Mouse (Mus musculus): Measurements from ENCODE around the gene Serinc5. TPM values are rescaled to one million over a fixed set of nuclear protein-coding genes. Genes with fewer than 3 reads are reported as not detected.
A peak's percentile ranks its signal among the peaks of the same experiment; 100 is the strongest.

The Serinc5 gene
- polyA plus RNA-seq (2014; fragmentation: Nextera tagmentation; extraction: Ambion mirVana), result 11.0 and 12.6 TPM in 2 replicates

GRCm38 (mm10) chr13:92610311-92611221, at the start of gene Serinc5:
Gene Serinc5 (plus strand): TSS chr13:92611091.
- WGBS, result 1% methylated on average over 55 of the region's 55 CpGs
- H3K9ac ChIP-seq (ENCODE audit: low read length), result peak within 1 kb of the TSS; percentile 90
- peak within 1 kb of the TSS; percentile 95 to 97 for H3K27ac ChIP-seq (replicated peaks in 1 of 2; ENCODE audit: control insufficient read depth in 1 of 2, insufficient read depth in 1 of 2, low read depth in 2 of 2, low read length in 2 of 2)
- peak within 1 kb of the TSS; percentile 95 for H3K4me2 ChIP-seq (ENCODE audit: low read length)
- no peaks in the 10 kb centered on the region for H3K27me3 ChIP-seq (ENCODE audit: control insufficient read depth, insufficient read depth, low read length)
- H3K4me1 ChIP-seq (ENCODE audit: control insufficient read depth in 2 of 2, insufficient read depth in 2 of 2, low read length in 2 of 2), result peaks cover 8 to 16% of the 10 kb centered on the region in 2 experiments
- peak; percentile 99 for ATAC-seq (ENCODE audit: insufficient number of reproducible peaks, insufficient read depth, low FRiP score, low read depth)
- peak within 1 kb of the TSS; percentile 75 to 80 for H3K4me3 ChIP-seq (ENCODE audit: control insufficient read depth in 1 of 2, insufficient read depth in 1 of 2, low read depth in 1 of 2, low read length in 2 of 2)
- H3K9me3 ChIP-seq (ENCODE audit: control insufficient read depth, low read length), result no peaks in the 10 kb centered on the region
- H3K36me3 ChIP-seq (ENCODE audit: control insufficient read depth, insufficient read depth, low read length), result no peaks in the 10 kb centered on the region

- H3K27ac ChIP-seq (replicated peaks in 1 of 2; ENCODE audit: control insufficient read depth in 1 of 2, insufficient read depth in 1 of 2, low read depth in 2 of 2, low read length in 2 of 2), result no peak within 1 kb of the TSS
- H3K27me3 ChIP-seq (ENCODE audit: control insufficient read depth, insufficient read depth, low read length), result no peaks in the 10 kb centered on the region
- no peaks in the 10 kb centered on the region for H3K36me3 ChIP-seq (ENCODE audit: control insufficient read depth, insufficient read depth, low read length)
- no peaks in the 10 kb centered on the region for H3K9me3 ChIP-seq (ENCODE audit: control insufficient read depth, low read length)
- peaks cover 5 to 8% of the 10 kb centered on the region in 2 experiments for H3K4me1 ChIP-seq (ENCODE audit: control insufficient read depth in 2 of 2, insufficient read depth in 2 of 2, low read length in 2 of 2)
- no peak within 1 kb of the TSS for H3K4me2 ChIP-seq (ENCODE audit: low read length)
- no peak within 1 kb of the TSS for H3K4me3 ChIP-seq (ENCODE audit: control insufficient read depth in 1 of 2, insufficient read depth in 1 of 2, low read depth in 1 of 2, low read length in 2 of 2)
- H3K9ac ChIP-seq (ENCODE audit: low read length), result no peak within 1 kb of the TSS
- no peak for ATAC-seq (ENCODE audit: insufficient number of reproducible peaks, insufficient read depth, low FRiP score, low read depth)
Observed at GRCm38 (mm10) chr13:92576072-92576471, 34.8 kb upstream of the Serinc5 start, which contains the start of gene Spz1. Gene Spz1 (minus strand): TSS chr13:92576172.

DNA sequence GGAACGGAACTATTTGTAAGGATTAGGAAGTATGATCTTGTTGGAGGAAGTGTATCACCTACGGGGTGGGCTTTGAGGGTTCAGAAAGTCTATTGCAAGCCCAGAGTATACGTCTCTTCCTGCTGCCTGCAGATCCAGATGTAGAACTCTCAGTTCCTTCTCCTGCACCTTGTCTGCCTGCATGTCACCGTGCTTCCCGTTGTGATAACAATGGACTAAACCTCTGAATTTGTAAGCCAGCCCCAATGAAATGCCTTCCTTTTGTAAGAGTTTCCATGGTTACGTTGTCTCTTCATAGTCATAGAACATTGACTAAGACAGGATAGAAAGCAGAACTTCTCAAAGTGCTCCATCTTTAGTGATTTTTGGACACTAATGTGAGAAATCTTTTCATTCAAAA, 34.2 kb upstream of the Serinc5 start:
- H3K4me1 ChIP-seq (ENCODE audit: control insufficient read depth in 2 of 2, insufficient read depth in 2 of 2, low read length in 2 of 2), result peaks cover 5 to 8% of the 10 kb centered on the region in 2 experiments
- no peak overlapping the region for H3K4me2 ChIP-seq (ENCODE audit: low read length)
- H3K4me3 ChIP-seq (ENCODE audit: control insufficient read depth in 1 of 2, insufficient read depth in 1 of 2, low read depth in 1 of 2, low read length in 2 of 2), result no peak overlapping the region
- ATAC-seq (ENCODE audit: insufficient number of reproducible peaks, insufficient read depth, low FRiP score, low read depth), result no peak
- WGBS, result 48% methylated on average over 6 of the region's 6 CpGs
- H3K9me3 ChIP-seq (ENCODE audit: control insufficient read depth, low read length), result no peaks in the 10 kb centered on the region
- no peak overlapping the region for H3K27ac ChIP-seq (replicated peaks in 1 of 2; ENCODE audit: control insufficient read depth in 1 of 2, insufficient read depth in 1 of 2, low read depth in 2 of 2, low read length in 2 of 2)
- H3K9ac ChIP-seq (ENCODE audit: low read length), result no peak overlapping the region
- no peaks in the 10 kb centered on the region for H3K36me3 ChIP-seq (ENCODE audit: control insufficient read depth, insufficient read depth, low read length)
- no peaks in the 10 kb centered on the region for H3K27me3 ChIP-seq (ENCODE audit: control insufficient read depth, insufficient read depth, low read length)

- WGBS, result 68% methylated on average over 4 of the region's 4 CpGs
Observed at GRCm38 (mm10) chr13:92578210-92578609, 32.7 kb upstream of the Serinc5 start.

DNA sequence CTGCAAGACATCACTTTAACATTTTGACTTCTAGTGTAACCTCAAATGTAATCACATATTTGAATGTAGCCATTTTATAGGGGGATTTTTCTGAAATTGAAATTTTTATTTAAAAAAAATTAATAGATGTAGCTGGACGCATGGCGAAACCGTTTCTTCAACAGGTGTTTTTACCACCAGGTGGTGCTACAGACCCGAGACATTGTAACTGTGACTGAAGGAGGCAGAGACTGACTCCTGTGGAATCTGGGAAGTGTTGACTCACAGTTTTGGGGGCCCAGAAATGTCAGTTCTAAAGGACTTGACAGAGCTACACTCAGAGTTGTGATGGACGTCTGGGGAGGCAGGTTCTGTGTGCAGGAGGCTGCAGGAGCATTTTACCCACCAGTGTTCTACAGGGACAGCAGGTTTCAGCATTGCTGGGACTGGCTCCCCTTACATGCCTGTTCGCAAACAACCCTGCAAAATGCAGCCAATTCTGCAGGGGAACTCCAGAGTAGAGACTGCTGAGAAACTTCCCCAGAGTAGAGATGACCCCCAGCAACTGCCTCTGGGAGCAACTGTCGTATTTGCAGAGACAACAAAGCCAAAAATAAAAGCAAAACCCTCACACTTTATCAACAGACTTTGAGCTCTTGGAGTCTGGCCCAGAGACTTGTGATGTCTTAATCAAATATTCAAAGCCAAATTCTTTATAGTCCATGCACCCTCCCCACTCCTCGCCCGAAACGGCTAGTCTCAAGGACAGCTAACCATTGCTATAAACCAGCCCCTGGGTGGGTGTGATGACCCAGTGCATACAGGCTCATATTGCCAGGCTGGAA, 30.5 kb upstream of the Serinc5 start:
- Histone ChIP-seq H3K4me1 (ENCODE audit: control insufficient read depth in 2 of 2, insufficient read depth in 2 of 2, low read length in 2 of 2) (peaks cover 5 to 8% of the 10 kb centered on the region in 2 experiments), H3K27me3 (ENCODE audit: control insufficient read depth, insufficient read depth, low read length) (no peaks in the 10 kb centered on the region), H3K4me2 (ENCODE audit: low read length) (peak overlapping the region; percentile 14), H3K9me3 (ENCODE audit: control insufficient read depth, low read length) (no peaks in the 10 kb centered on the region), H3K9ac (ENCODE audit: low read length) (no peak overlapping the region), H3K4me3 (ENCODE audit: control insufficient read depth in 1 of 2, insufficient read depth in 1 of 2, low read depth in 1 of 2, low read length in 2 of 2) (no peak overlapping the region), H3K27ac (replicated peaks in 1 of 2; ENCODE audit: control insufficient read depth in 1 of 2, insufficient read depth in 1 of 2, low read depth in 2 of 2, low read length in 2 of 2) (no peak overlapping the region), H3K36me3 (ENCODE audit: control insufficient read depth, insufficient read depth, low read length) (no peaks in the 10 kb centered on the region)
- no peak for ATAC-seq (ENCODE audit: insufficient number of reproducible peaks, insufficient read depth, low FRiP score, low read depth)
- WGBS, result 23% methylated on average over 10 of the region's 10 CpGs

More at GRCm38 (mm10) chr13:92578210-92578609, 32.7 kb upstream of the Serinc5 start:
- Histone ChIP-seq H3K9me3 (ENCODE audit: control insufficient read depth, low read length) (no peaks in the 10 kb centered on the region), H3K4me2 (ENCODE audit: low read length) (no peak overlapping the region), H3K36me3 (ENCODE audit: control insufficient read depth, insufficient read depth, low read length) (no peaks in the 10 kb centered on the region), H3K4me1 (ENCODE audit: control insufficient read depth in 2 of 2, insufficient read depth in 2 of 2, low read length in 2 of 2) (peaks cover 5 to 8% of the 10 kb centered on the region in 2 experiments), H3K9ac (ENCODE audit: low read length) (no peak overlapping the region), H3K27ac (replicated peaks in 1 of 2; ENCODE audit: control insufficient read depth in 1 of 2, insufficient read depth in 1 of 2, low read depth in 2 of 2, low read length in 2 of 2) (no peak overlapping the region), H3K27me3 (ENCODE audit: control insufficient read depth, insufficient read depth, low read length) (no peaks in the 10 kb centered on the region), H3K4me3 (ENCODE audit: control insufficient read depth in 1 of 2, insufficient read depth in 1 of 2, low read depth in 1 of 2, low read length in 2 of 2) (no peak overlapping the region)
- ATAC-seq (ENCODE audit: insufficient number of reproducible peaks, insufficient read depth, low FRiP score, low read depth), result no peak

DNA sequence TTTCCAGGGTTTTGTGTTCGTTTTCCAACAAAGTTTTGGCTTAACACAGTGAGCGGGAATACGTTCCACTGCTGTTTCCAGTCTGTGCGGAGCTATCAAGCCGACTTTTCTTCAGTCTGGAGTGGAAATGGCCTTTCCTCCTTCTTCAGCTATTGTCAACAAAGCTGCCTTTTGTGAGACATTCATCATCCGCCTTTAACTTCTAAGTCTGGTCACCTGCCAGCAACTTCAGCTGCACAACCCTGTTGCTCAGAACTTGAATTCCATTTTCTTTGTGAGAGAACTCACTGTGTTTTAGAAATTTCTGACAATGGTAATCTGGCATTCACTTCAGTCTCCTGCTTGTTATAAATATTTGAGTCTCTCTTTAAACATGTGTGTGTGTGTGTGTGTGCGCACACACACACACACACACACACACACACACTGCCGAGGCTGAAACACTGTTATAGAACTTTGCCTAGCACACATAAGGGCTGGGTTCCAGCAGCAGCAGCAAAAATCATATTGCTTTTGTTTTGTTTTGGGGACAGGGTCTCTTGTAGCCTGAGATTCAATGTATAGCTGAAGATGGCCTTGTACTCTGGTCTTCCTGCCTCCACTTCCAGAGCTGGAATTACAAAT, 26.7 kb upstream of the Serinc5 start:
- WGBS, result 59% methylated on average over 8 of the region's 8 CpGs
- no peak overlapping the region for H3K9ac ChIP-seq (ENCODE audit: low read length)
- H3K27ac ChIP-seq (replicated peaks in 1 of 2; ENCODE audit: control insufficient read depth in 1 of 2, insufficient read depth in 1 of 2, low read depth in 2 of 2, low read length in 2 of 2), result peak overlapping the region in 1 of 2 experiments; percentile 41; a peak in 1 of 4 replicates
- H3K4me3 ChIP-seq (ENCODE audit: control insufficient read depth in 1 of 2, insufficient read depth in 1 of 2, low read depth in 1 of 2, low read length in 2 of 2), result no peak overlapping the region
- H3K4me2 ChIP-seq (ENCODE audit: low read length), result no peak overlapping the region
- no peak for ATAC-seq (ENCODE audit: insufficient number of reproducible peaks, insufficient read depth, low FRiP score, low read depth)
- no peaks in the 10 kb centered on the region for H3K9me3 ChIP-seq (ENCODE audit: control insufficient read depth, low read length)
- H3K4me1 ChIP-seq (ENCODE audit: control insufficient read depth in 2 of 2, insufficient read depth in 2 of 2, low read length in 2 of 2), result peaks cover 5 to 8% of the 10 kb centered on the region in 2 experiments
- H3K27me3 ChIP-seq (ENCODE audit: control insufficient read depth, insufficient read depth, low read length), result no peaks in the 10 kb centered on the region
- no peaks in the 10 kb centered on the region for H3K36me3 ChIP-seq (ENCODE audit: control insufficient read depth, insufficient read depth, low read length)

DNA sequence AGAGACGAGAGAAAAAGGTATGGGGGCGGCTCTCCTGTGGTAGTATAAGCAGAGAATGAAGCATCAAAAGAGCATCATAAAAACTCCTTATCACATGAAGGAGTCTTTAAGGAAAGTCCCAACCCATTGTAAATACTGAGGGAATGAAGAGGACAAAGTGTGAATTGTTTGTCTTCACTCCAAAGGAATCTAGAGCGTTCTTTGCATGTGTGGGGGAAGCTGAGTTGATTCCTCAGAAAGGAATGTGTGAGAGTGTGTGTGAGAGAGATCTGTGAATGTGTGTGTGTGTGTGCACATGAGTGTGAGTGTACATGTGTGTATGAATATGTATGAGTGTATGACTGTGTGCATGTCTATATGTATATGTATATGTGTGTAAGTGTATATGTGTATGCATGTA, 22.2 kb upstream of the Serinc5 start:
- H3K27ac ChIP-seq (replicated peaks in 1 of 2; ENCODE audit: control insufficient read depth in 1 of 2, insufficient read depth in 1 of 2, low read depth in 2 of 2, low read length in 2 of 2), result no peak overlapping the region
- 56% methylated on average over 3 of the region's 3 CpGs for WGBS
- H3K36me3 ChIP-seq (ENCODE audit: control insufficient read depth, insufficient read depth, low read length), result no peaks in the 10 kb centered on the region
- peaks cover 5 to 7% of the 10 kb centered on the region in 2 experiments; a peak in 2 of 4 replicates for H3K4me1 ChIP-seq (ENCODE audit: control insufficient read depth in 2 of 2, insufficient read depth in 2 of 2, low read length in 2 of 2)
- no peak overlapping the region for H3K4me3 ChIP-seq (ENCODE audit: control insufficient read depth in 1 of 2, insufficient read depth in 1 of 2, low read depth in 1 of 2, low read length in 2 of 2)
- no peak for ATAC-seq (ENCODE audit: insufficient number of reproducible peaks, insufficient read depth, low FRiP score, low read depth)
- H3K4me2 ChIP-seq (ENCODE audit: low read length), result no peak overlapping the region
- H3K27me3 ChIP-seq (ENCODE audit: control insufficient read depth, insufficient read depth, low read length), result no peaks in the 10 kb centered on the region
- no peaks in the 10 kb centered on the region for H3K9me3 ChIP-seq (ENCODE audit: control insufficient read depth, low read length)
- no peak overlapping the region for H3K9ac ChIP-seq (ENCODE audit: low read length)
